Mouse (Mus musculus): Measurements from ENCODE around the gene Mrps12. TPM values are rescaled to one million over a fixed set of nuclear protein-coding genes. Genes with fewer than 3 reads are reported as not detected.

Mrps12 gene
- polyA plus RNA-seq, 1 experiment from 2014 or later: 112 TPM

- H3K4me3 ChIP-seq (replicated peaks): no peak overlapping the region
- H3K27ac ChIP-seq: no peak overlapping the region
- no peak overlapping the region for H3K4me2 ChIP-seq (replicated peaks)
- ATAC-seq: no peak
- no peaks in the 10 kb centered on the region for H3K27me3 ChIP-seq
- 94% methylated on average over 7 of the region's 7 CpGs for WGBS
- no peak overlapping the region for H3K9ac ChIP-seq (replicated peaks)
- no peaks in the 10 kb centered on the region for H3K4me1 ChIP-seq (replicated peaks)
- no peaks in the 10 kb centered on the region for H3K9me3 ChIP-seq
- H3K36me3 ChIP-seq: peaks cover 48% of the 10 kb centered on the region
These were observed 8.3 kb upstream of the Mrps12 start for GRCm38 (mm10) chr7:28749935-28750334.

- peaks cover 14% of the 10 kb centered on the region for H3K4me1 ChIP-seq (replicated peaks)
- peaks cover 47% of the 10 kb centered on the region for H3K36me3 ChIP-seq
- peak overlapping the region; percentile 63 for H3K27ac ChIP-seq
These were observed 282 bp downstream of the Mrps12 start for GRCm38 (mm10) chr7:28741368-28741708.

GRCm38 (mm10) chr7:28740949-28741348 is 671 bp downstream of the Mrps12 start:
- peak overlapping the region; percentile 88 for H3K9ac ChIP-seq (replicated peaks)
- peaks cover 14% of the 10 kb centered on the region for H3K4me1 ChIP-seq (replicated peaks)
- peak overlapping the region; percentile 86 for H3K4me2 ChIP-seq (replicated peaks)
- 42% methylated on average over 9 of the region's 9 CpGs for WGBS
- no peak for ATAC-seq
- no peaks in the 10 kb centered on the region for H3K9me3 ChIP-seq
- H3K27me3 ChIP-seq: no peaks in the 10 kb centered on the region
- peak overlapping the region; percentile 67 for H3K4me3 ChIP-seq (replicated peaks)
- peak overlapping the region; percentile 63 for H3K27ac ChIP-seq
- peaks cover 47% of the 10 kb centered on the region for H3K36me3 ChIP-seq

More at GRCm38 (mm10) chr7:28741368-28741708, 282 bp downstream of the Mrps12 start:
- peak overlapping the region; percentile 67 for H3K4me3 ChIP-seq (replicated peaks)
- no peaks in the 10 kb centered on the region for H3K27me3 ChIP-seq
- no peaks in the 10 kb centered on the region for H3K9me3 ChIP-seq
- peak; percentile 29 for ATAC-seq
- WGBS: 2% methylated on average over 13 of the region's 13 CpGs
- H3K9ac ChIP-seq (replicated peaks): peak overlapping the region; percentile 88
- peak overlapping the region; percentile 86 for H3K4me2 ChIP-seq (replicated peaks)

GRCm38 (mm10) chr7:28739829-28740228 is 1.8 kb downstream of the Mrps12 start:
- Histone ChIP-seq H3K9ac (replicated peaks) (no peak overlapping the region), H3K4me1 (replicated peaks) (peaks cover 14% of the 10 kb centered on the region), H3K4me2 (replicated peaks) (no peak overlapping the region), H3K9me3 (no peaks in the 10 kb centered on the region), H3K36me3 (peaks cover 46% of the 10 kb centered on the region), H3K27ac (no peak overlapping the region), H3K4me3 (replicated peaks) (no peak overlapping the region), H3K27me3 (no peaks in the 10 kb centered on the region)
- ATAC-seq: no peak
- WGBS: 96% methylated on average over 21 of the region's 21 CpGs

GRCm38 (mm10) chr7:28735701-28736100 is 5.9 kb downstream of the Mrps12 start:
- Histone ChIP-seq H3K27me3 (peaks cover 18% of the 10 kb centered on the region), H3K4me3 (replicated peaks) (no peak overlapping the region), H3K4me1 (replicated peaks) (peaks cover 12% of the 10 kb centered on the region), H3K4me2 (replicated peaks) (no peak overlapping the region), H3K27ac (no peak overlapping the region), H3K9me3 (no peaks in the 10 kb centered on the region), H3K9ac (replicated peaks) (no peak overlapping the region), H3K36me3 (peaks cover 40% of the 10 kb centered on the region)
- ATAC-seq: no peak
- 86% methylated on average over 6 of the region's 6 CpGs for WGBS

- 9% methylated on average over 11 of the region's 11 CpGs for WGBS
- ATAC-seq: peak; percentile 19; the same call in 1 of the 2 replicates
- Histone ChIP-seq H3K4me1 (replicated peaks) (peaks cover 11% of the 10 kb centered on the region), H3K4me3 (replicated peaks) (peak overlapping the region; percentile 45), H3K27me3 (peaks cover 18% of the 10 kb centered on the region), H3K27ac (no peak overlapping the region), H3K9me3 (no peaks in the 10 kb centered on the region), H3K4me2 (replicated peaks) (peak overlapping the region; percentile 64), H3K9ac (replicated peaks) (peak overlapping the region; percentile 57; the same call in 1 of the 2 replicates), H3K36me3 (peaks cover 23% of the 10 kb centered on the region)
These were observed 8.4 kb downstream of the Mrps12 start for GRCm38 (mm10) chr7:28733211-28733610.

GRCm38 (mm10) chr7:28732341-28733142 is 9.1 kb downstream of the Mrps12 start:
- H3K9me3 ChIP-seq: no peaks in the 10 kb centered on the region
- no peak overlapping the region for H3K27ac ChIP-seq
- H3K4me1 ChIP-seq (replicated peaks): peaks cover 11% of the 10 kb centered on the region
- ATAC-seq: peak; percentile 83
- peak overlapping the region; percentile 57 for H3K9ac ChIP-seq (replicated peaks)
- 4% methylated on average over 58 of the region's 58 CpGs for WGBS
- peaks cover 18% of the 10 kb centered on the region for H3K27me3 ChIP-seq
- H3K4me2 ChIP-seq (replicated peaks): peak overlapping the region; percentile 64
- peak overlapping the region; percentile 45 for H3K4me3 ChIP-seq (replicated peaks)
- peaks cover 18% of the 10 kb centered on the region for H3K36me3 ChIP-seq

GRCm38 (mm10) chr7:28727649-28728340 is 13.8 kb downstream of the Mrps12 start:
- Histone ChIP-seq H3K4me1 (replicated peaks) (peaks cover 10% of the 10 kb centered on the region), H3K27ac (no peak overlapping the region), H3K4me2 (replicated peaks) (no peak overlapping the region), H3K27me3 (peaks cover 13% of the 10 kb centered on the region), H3K4me3 (replicated peaks) (no peak overlapping the region), H3K9ac (replicated peaks) (no peak overlapping the region), H3K9me3 (no peaks in the 10 kb centered on the region), H3K36me3 (no peaks in the 10 kb centered on the region)
- 53% methylated on average over 10 of the region's 10 CpGs for WGBS
- no peak for ATAC-seq

GRCm38 (mm10) chr7:28726600-28726999 is 15.0 kb downstream of the Mrps12 start:
- WGBS: 7% methylated on average over 14 of the region's 14 CpGs
- Histone ChIP-seq H3K27ac (no peak overlapping the region), H3K36me3 (no peaks in the 10 kb centered on the region), H3K4me1 (replicated peaks) (0 out of 2 replicates have a peak, but pooled peaks cover 4% of the 10 kb centered on the region), H3K27me3 (peaks cover under 1% of the 10 kb centered on the region), H3K9ac (replicated peaks) (no peak overlapping the region), H3K4me3 (replicated peaks) (no peak overlapping the region), H3K9me3 (no peaks in the 10 kb centered on the region), H3K4me2 (replicated peaks) (peak overlapping the region; percentile 21; the same call in 1 of the 2 replicates)
- peak; percentile 81 for ATAC-seq

- Histone ChIP-seq H3K9ac (replicated peaks) (no peak overlapping the region), H3K27ac (no peak overlapping the region), H3K4me1 (replicated peaks) (0 out of 2 replicates have a peak, but pooled peaks cover 4% of the 10 kb centered on the region), H3K4me2 (replicated peaks) (no peak overlapping the region), H3K9me3 (no peaks in the 10 kb centered on the region), H3K27me3 (no peaks in the 10 kb centered on the region), H3K36me3 (no peaks in the 10 kb centered on the region), H3K4me3 (replicated peaks) (no peak overlapping the region)
- no peak for ATAC-seq
- WGBS: 93% methylated on average over 2 of the region's 2 CpGs
These were observed 17.0 kb downstream of the Mrps12 start for GRCm38 (mm10) chr7:28724613-28725012.

GRCm38 (mm10) chr7:28722079-28722478 is 19.5 kb downstream of the Mrps12 start:
- Histone ChIP-seq H3K9ac (replicated peaks) (no peak overlapping the region), H3K4me3 (replicated peaks) (no peak overlapping the region), H3K27me3 (0 out of 2 replicates have a peak, but pooled peaks cover 4% of the 10 kb centered on the region), H3K4me2 (replicated peaks) (no peak overlapping the region), H3K4me1 (replicated peaks) (0 out of 2 replicates have a peak, but pooled peaks cover 4% of the 10 kb centered on the region), H3K27ac (no peak overlapping the region), H3K9me3 (no peaks in the 10 kb centered on the region), H3K36me3 (no peaks in the 10 kb centered on the region)
- WGBS: 94% methylated on average over 7 of the region's 7 CpGs
- ATAC-seq: no peak
